In genomic region chr11:74831191-74831605, GRCm38 (mm10) we compare ENCODE assay signal across 8 mouse cellular contexts. TPM values are rescaled to one million over a fixed set of nuclear protein-coding genes. Genes with fewer than 3 reads are reported as not detected.
DNase-seq lines count a peak whose midpoint lies in the region; ATAC-seq and TF ChIP-seq lines count a peak whose summit lies in the region.

No protein-coding gene starts in this region.

- no peaks in the 10 kb centered on the region for H3K9me3 ChIP-seq in embryonic facial prominence, embryonic 12.5 days
- H3K9me3 ChIP-seq in limb, embryonic 11.5 days (ENCODE audit: control insufficient read depth, low read length) = no peaks in the 10 kb centered on the region
- no peaks in the 10 kb centered on the region for H3K9me3 ChIP-seq in midbrain, embryonic 12.5 days
- no peaks in the 10 kb centered on the region for H3K9me3 ChIP-seq in stomach, postnatal 0 days (ENCODE audit: control insufficient read depth, low read length)

- no peak for TF ChIP-seq CTCF in stomach, postnatal 0 days (IDR thresholded peaks at IDR 0.05; ENCODE audit: low read depth)

- H3K4me3 ChIP-seq in embryonic facial prominence, embryonic 12.5 days = peak overlapping the region; percentile 83
- H3K4me3 ChIP-seq in limb, embryonic 11.5 days (ENCODE audit: low read depth, low read length) = peak overlapping the region; percentile 91
- peak overlapping the region; percentile 93 for H3K4me3 ChIP-seq in midbrain, embryonic 12.5 days
- H3K4me3 ChIP-seq in stomach, postnatal 0 days (ENCODE audit: low read depth, low read length) = peak overlapping the region; percentile 90

- DNase-seq in adrenal gland, adult 2 months = peak; percentile 75
- no peak for DNase-seq in adrenal gland, postnatal 4 days (ENCODE audit: low spot score in 2 of 2)
- peak; percentile 68 for DNase-seq in adipocyte (ENCODE audit: low spot score)
- DNase-seq in heart, postnatal 36 days = peak; percentile 54 to 70
- DNase-seq in limb, embryonic 11.5 days (ENCODE audit: low spot score) = peak; percentile 71
- DNase-seq in stomach, postnatal 0 days (ENCODE audit: low spot score) = peak; percentile 70

- intact Hi-C loops in heart, postnatal 36 days (cut with DNase I) = no loop called here

- H3K4me1 ChIP-seq in embryonic facial prominence, embryonic 12.5 days = peaks cover 37% of the 10 kb centered on the region
- H3K4me1 ChIP-seq in limb, embryonic 11.5 days (ENCODE audit: control insufficient read depth, insufficient read depth, low read length) = peaks cover 24% of the 10 kb centered on the region
- H3K4me1 ChIP-seq in midbrain, embryonic 12.5 days = peaks cover 38% of the 10 kb centered on the region
- H3K4me1 ChIP-seq in stomach, postnatal 0 days (replicated peaks; ENCODE audit: control insufficient read depth, insufficient read depth) = peaks cover 9% of the 10 kb centered on the region; the same call in 1 of the 2 replicates

- 0 out of 2 replicates have a peak, but pooled peaks cover 3% of the 10 kb centered on the region for H3K27me3 ChIP-seq in embryonic facial prominence, embryonic 12.5 days
- no peaks in the 10 kb centered on the region for H3K27me3 ChIP-seq in limb, embryonic 11.5 days (ENCODE audit: control insufficient read depth, insufficient read depth, low read length)
- peaks cover 10% of the 10 kb centered on the region for H3K27me3 ChIP-seq in midbrain, embryonic 12.5 days
- no peaks in the 10 kb centered on the region for H3K27me3 ChIP-seq in stomach, postnatal 0 days (ENCODE audit: control insufficient read depth, insufficient read depth, low read length)

- no peaks in the 10 kb centered on the region for H3K36me3 ChIP-seq in embryonic facial prominence, embryonic 12.5 days
- H3K36me3 ChIP-seq in limb, embryonic 11.5 days (ENCODE audit: control insufficient read depth, insufficient read depth, low read length) = no peaks in the 10 kb centered on the region
- no peaks in the 10 kb centered on the region for H3K36me3 ChIP-seq in midbrain, embryonic 12.5 days
- H3K36me3 ChIP-seq in stomach, postnatal 0 days (ENCODE audit: control insufficient read depth, insufficient read depth, low read length) = no peaks in the 10 kb centered on the region

- H3K9ac ChIP-seq in embryonic facial prominence, embryonic 12.5 days = peak overlapping the region; percentile 76
- peak overlapping the region; percentile 84 for H3K9ac ChIP-seq in limb, embryonic 11.5 days (ENCODE audit: low read length)
- peak overlapping the region; percentile 90 for H3K9ac ChIP-seq in midbrain, embryonic 12.5 days (replicated peaks)
- H3K9ac ChIP-seq in stomach, postnatal 0 days (ENCODE audit: low read length) = peak overlapping the region; percentile 90

- peak overlapping the region; percentile 82 for H3K4me2 ChIP-seq in embryonic facial prominence, embryonic 12.5 days (replicated peaks)
- H3K4me2 ChIP-seq in limb, embryonic 11.5 days (ENCODE audit: low read depth, severe bottlenecking) = peak overlapping the region; percentile 90
- H3K4me2 ChIP-seq in midbrain, embryonic 12.5 days (replicated peaks) = peak overlapping the region; percentile 92
- H3K4me2 ChIP-seq in stomach, postnatal 0 days (replicated peaks; ENCODE audit: low read depth) = peak overlapping the region; percentile 76

- H3K27ac ChIP-seq in embryonic facial prominence, embryonic 12.5 days = peak overlapping the region; percentile 90
- peak overlapping the region; percentile 76 for H3K27ac ChIP-seq in limb, embryonic 11.5 days (replicated peaks; ENCODE audit: low read depth, low read length)
- peak overlapping the region; percentile 91 for H3K27ac ChIP-seq in midbrain, embryonic 12.5 days (replicated peaks)
- peak overlapping the region; percentile 98 for H3K27ac ChIP-seq in stomach, postnatal 0 days (replicated peaks)

- no peak for TF ChIP-seq EP300 in stomach, postnatal 0 days (optimal IDR thresholded peaks at IDR 0.05)

- ATAC-seq in embryonic facial prominence, embryonic 12.5 days (ENCODE audit: insufficient number of reproducible peaks, insufficient read depth, low FRiP score, low TSS enrichment) = no peak
- ATAC-seq in limb, embryonic 11.5 days (ENCODE audit: insufficient number of reproducible peaks, low FRiP score, low TSS enrichment, low read depth) = no peak
- ATAC-seq in midbrain, embryonic 12.5 days (ENCODE audit: low FRiP score, low read depth) = no peak
- no peak for ATAC-seq in stomach, postnatal 0 days (ENCODE audit: low FRiP score, low TSS enrichment)

- WGBS in embryonic facial prominence, embryonic 12.5 days = under 1% methylated on average over 35 of the region's 35 CpGs
- under 1% methylated on average over 35 of the region's 35 CpGs for WGBS in limb, embryonic 11.5 days
- under 1% methylated on average over 35 of the region's 35 CpGs for WGBS in midbrain, embryonic 12.5 days
- WGBS in stomach, postnatal 0 days = under 1% methylated on average over 35 of the region's 35 CpGs

RNA-seq across cellular contexts. Expression of gene Mnt, which starts 0.5 kb away (rescaled TPM):
- total RNA-seq in adrenal gland, adult 2 months (2021) = 10 to 100 TPM; 23.4 to 25.2 TPM
- 31.1 and 46.9 TPM in 2 replicates for polyA plus RNA-seq in adrenal gland, adult 2 months (2012; rRNA removed)
- 10 to 100 TPM; 29.0 to 35.9 TPM for total RNA-seq in adrenal gland, postnatal 4 days (2021)
- polyA plus RNA-seq in embryonic facial prominence, embryonic 12.5 days (2016; fragmentation: Nextera tagmentation; extraction: Ambion mirVana) = 6.4 TPM in 2 replicates
- total RNA-seq in heart, postnatal 36 days (2021) = 10 to 100 TPM; 11.4 to 11.9 TPM
- polyA plus RNA-seq in limb, embryonic 11.5 days (2014; fragmentation: Nextera tagmentation; extraction: Ambion mirVana) = 5.1 and 5.5 TPM in 2 replicates
- 8.7 TPM in 2 replicates for polyA plus RNA-seq in midbrain, embryonic 12.5 days (2016; fragmentation: Nextera tagmentation; extraction: Ambion mirVana)
- 2.5 and 2.6 TPM in 2 replicates for polyA plus RNA-seq in stomach, postnatal 0 days (2015; fragmentation: Nextera tagmentation; extraction: Ambion mirVana)

Comparison
In these comparisons a context has a peak if more than half of its experiments do, and no peak if none do; other contexts are left out.
1. DNase-seq: peak in adrenal gland, adult 2 months (single experiment), adipocyte (single experiment), heart, postnatal 36 days (2 of 2), limb, embryonic 11.5 days (single experiment) and stomach, postnatal 0 days (single experiment); none in adrenal gland, postnatal 4 days (0 of 2).
2. Peak in every context shown above with its lines, with median percentiles within 50 percentile points of each other: H3K27ac ChIP-seq, H3K4me2 ChIP-seq, H3K4me3 ChIP-seq and H3K9ac ChIP-seq.